Mouse (Mus musculus): ENCODE results near the gene Asah2. TPM values are rescaled to one million over a fixed set of nuclear protein-coding genes. Genes with fewer than 3 reads are reported as not detected.
"Not testable (repeated sequence)": the region's sequence is repeated elsewhere in the genome, so short reads cannot be mapped to it uniquely, and the experiment has no call there.

The Asah2 gene
- polyA plus RNA-seq, 1 experiment from 2014 or later, result 1.0 TPM

GRCm38 (mm10) chr19:32102976-32103300, 5.1 kb downstream of the Asah2 start:
- no peak for DNase-seq (ENCODE audit: low spot score)

DNA sequence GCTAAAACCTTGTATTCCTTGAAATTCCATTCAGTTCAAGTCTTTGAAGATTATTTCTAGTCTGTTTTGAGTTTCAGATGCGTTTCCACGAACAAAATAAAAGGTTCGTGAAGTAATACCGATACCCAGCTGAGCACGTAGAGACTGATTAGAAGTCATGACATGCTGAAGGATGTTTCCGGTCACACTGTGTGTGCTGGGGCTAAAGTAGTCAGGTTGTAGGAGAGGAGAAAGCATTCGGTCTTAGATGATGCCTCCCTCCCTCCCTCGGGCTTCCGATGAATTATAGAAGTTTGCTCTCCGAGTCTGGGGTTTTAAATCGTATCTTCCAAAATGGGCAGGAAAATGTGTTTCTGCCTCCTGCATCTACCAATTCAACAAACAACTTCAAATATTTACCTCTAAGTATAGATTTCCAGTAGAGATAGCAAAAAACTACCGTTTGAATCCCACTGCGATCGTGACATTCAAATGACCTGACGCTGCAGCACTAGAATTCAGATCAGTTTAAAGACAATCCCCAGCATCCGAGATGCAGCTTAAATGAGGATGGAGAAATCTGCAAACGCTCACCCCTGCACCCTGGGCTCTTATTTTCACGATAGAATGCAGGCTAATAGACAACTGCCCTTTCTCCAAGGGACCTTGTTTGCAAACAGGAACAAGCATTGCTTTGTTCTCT, 5.6 kb downstream of the Asah2 start:
- DNase-seq (ENCODE audit: low spot score), result no peak

GRCm38 (mm10) chr19:32098582-32098981, 9.4 kb downstream of the Asah2 start:
- DNase-seq (ENCODE audit: low spot score), result no peak

DNA sequence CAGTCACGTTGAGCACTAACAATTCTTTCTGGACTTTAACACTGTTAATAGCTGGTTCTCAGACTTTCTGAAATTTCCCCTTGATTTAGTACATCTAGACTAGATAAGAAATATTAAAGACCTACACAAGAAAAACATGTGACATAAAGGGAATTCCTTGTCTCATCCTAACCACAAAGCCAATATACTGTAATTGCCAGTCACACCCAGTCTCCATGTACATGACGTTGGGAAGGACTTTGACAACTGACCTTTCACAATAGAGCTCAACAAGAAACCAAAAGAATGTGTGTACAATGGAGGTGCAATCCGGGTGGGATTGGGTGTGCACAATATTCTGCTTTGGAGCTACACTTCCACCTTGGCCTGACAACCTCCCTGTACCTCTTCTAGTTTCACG, 15.7 kb downstream of the Asah2 start:
- no peak for DNase-seq (ENCODE audit: low spot score)

GRCm38 (mm10) chr19:32090804-32091203, 17.2 kb downstream of the Asah2 start:
- no peak for DNase-seq (ENCODE audit: low spot score)

GRCm38 (mm10) chr19:32088570-32088969, 19.4 kb downstream of the Asah2 start:
- no peak for DNase-seq (ENCODE audit: low spot score)

DNA sequence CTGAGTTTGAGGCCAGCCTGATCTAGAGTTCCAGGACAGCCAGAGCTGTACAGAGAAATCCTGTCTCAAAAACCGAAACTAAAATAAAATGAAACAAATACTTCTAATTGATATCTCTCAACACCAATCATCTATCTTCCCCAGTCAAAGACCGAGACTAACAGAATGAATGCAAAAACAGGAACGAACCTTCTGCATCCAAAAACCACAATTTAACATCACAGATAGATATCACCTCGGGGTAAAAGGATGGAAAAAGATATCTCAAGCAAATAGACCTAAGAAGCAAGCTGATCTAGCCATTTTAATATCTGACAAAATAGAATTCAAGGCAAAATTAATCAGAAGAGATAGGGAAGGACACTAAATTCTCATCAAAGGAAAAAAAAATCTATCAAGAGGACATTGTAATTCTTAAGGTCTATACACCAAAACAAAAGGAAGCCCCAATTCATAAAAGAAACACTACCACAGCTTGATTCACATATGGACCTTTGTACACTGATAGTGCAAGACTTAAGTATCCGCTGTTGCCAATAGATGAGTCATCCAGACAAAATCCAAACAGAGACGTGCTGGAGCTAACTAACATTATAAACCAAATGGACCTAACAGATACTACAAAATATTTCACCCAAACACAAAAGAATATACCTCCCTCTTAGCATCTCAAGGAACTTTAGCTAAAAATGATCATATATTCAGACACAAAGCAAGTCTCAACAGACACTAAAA, 20.1 kb downstream of the Asah2 start:
- DNase-seq (ENCODE audit: low spot score), result no peak

- DNase-seq (ENCODE audit: low spot score), result not testable (repeated sequence)
Observed at GRCm38 (mm10) chr19:32084813-32085212, 23.2 kb downstream of the Asah2 start.

DNA sequence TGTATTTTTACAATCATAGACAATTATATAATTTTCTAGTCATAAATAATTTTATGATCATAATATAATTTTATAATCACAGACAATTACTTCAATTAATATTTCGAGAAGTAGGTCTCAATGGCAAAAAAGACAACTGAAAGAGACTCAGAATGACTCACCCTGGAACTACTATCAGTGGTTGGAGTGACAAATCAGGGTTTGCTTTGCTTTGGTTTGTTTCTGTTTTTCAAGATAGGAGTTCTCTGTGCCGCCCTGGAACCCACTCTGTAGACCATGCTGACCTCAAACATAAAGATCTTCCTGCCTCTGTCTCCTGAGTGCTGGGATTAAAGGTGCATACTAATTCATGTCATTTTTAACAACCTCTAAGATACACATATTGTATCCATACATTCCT, 37.7 kb downstream of the Asah2 start:
- no peak for DNase-seq (ENCODE audit: low spot score)

- DNase-seq (ENCODE audit: low spot score), result no peak
Observed at GRCm38 (mm10) chr19:32069598-32069997, 38.4 kb downstream of the Asah2 start.

- DNase-seq (ENCODE audit: low spot score), result no peak
Observed at GRCm38 (mm10) chr19:32067669-32068068, 40.3 kb downstream of the Asah2 start.

DNA sequence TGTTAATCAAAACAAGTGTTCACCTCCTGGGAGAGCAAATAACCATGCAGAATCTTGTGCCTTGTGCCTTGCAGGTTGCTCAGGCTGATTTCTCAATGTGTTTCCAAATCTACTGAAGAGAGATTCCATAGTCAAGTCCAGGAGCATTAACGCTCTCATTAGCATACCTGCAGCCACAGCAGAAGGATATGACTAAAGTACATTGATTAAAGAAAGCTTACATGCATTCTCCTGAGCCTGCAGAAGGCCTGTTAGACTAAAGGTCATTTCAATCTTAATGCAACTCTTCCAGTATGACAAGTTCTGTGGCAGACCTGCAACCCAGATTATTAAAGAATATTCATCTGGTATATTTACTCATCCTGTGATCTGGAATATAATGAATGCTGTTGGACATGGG, 46.7 kb downstream of the Asah2 start:
- DNase-seq (ENCODE audit: low spot score), result no peak

DNA sequence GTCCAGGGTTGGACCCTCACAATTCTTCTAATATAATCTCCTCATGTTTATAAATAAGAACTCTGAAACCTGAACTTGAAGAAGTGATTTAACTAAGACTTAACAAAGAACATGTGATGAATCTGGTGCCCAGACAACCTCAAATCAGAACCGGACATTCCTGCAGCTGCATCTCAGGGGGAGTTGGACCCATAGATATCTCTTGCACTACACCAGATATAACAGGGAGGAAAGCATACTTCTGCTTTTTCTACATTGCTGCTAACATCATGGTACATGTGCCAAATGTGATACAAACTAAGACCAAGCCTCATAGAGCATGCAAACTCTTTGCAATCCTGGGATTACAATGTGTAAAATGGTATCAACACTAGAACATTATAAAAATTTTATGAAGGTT, 51.8 kb downstream of the Asah2 start:
- no peak for DNase-seq (ENCODE audit: low spot score)

GRCm38 (mm10) chr19:32055725-32056124, 52.3 kb downstream of the Asah2 start:
- no peak for DNase-seq (ENCODE audit: low spot score)

DNA sequence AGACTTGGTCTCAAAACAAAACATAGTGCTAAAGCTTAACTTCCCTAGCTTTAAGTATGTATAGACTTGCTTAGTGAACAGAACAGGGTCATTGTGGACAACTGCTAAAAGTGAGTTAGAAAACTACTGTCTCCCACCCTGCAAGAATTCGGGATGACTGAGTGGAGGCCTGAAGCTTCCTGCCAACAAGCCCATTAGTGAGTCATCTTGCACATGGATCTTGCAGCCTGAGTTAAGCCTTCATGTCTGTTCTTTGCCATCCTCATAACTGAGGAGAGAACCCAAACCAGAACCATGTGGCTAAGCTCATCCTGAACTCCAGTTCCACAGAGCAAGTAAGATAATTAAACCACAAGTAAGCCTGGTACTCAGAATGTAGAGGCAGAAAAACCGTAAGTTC, 56.8 kb downstream of the Asah2 start:
- DNase-seq (ENCODE audit: low spot score), result no peak

- DNase-seq (ENCODE audit: low spot score), result no peak
Observed at GRCm38 (mm10) chr19:32032881-32033280, 75.1 kb downstream of the Asah2 start.

GRCm38 (mm10) chr19:32030430-32030829, 77.6 kb downstream of the Asah2 start:
- peak; percentile 70 for DNase-seq (ENCODE audit: low spot score)

GRCm38 (mm10) chr19:32025443-32025842, 82.6 kb downstream of the Asah2 start:
- DNase-seq (ENCODE audit: low spot score), result no peak

DNA sequence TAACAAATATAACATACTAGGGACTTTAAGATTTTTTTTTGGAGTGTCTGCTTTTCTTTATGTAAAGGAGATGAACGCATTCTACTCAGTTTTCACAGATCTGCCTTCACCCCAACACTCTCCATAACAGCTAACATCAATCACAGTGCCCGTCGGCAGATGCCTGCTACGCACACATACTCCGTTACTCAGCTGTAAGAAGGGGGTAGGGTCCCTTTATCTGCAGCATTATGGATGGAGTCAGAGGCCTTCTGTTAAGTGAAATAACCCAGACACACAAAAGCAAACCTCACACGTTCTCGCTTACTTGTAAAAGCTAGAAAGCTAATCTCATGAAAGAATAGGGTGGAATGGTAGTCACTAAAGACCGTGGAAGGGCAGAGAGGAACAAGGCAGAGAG, 88.3 kb downstream of the Asah2 start:
- DNase-seq (ENCODE audit: low spot score), result no peak

- no peak for DNase-seq (ENCODE audit: low spot score)
Observed at GRCm38 (mm10) chr19:32018585-32018984, 89.4 kb downstream of the Asah2 start.

- no peak for DNase-seq (ENCODE audit: low spot score)
Observed at GRCm38 (mm10) chr19:32018053-32018452, 90.0 kb downstream of the Asah2 start.

DNA sequence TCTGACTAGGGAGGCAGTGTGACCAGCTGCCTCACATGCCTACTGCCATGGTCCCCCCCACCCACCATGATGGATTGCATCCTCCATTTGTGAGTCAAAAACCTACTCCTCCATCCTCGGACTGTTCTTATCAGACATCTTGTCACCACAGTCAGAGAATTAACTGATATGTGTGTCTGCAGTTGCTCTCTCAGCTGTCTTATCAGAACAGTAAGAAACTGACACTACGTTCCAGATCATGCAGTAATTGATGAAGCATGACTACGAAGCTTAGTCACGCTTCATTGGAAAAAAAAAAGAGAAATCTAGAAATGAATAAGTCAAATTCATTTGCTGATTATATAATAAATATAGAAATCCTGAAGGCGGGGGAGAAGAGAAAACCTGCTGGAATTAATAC, 105.4 kb downstream of the Asah2 start:
- no peak for DNase-seq (ENCODE audit: low spot score)

DNA sequence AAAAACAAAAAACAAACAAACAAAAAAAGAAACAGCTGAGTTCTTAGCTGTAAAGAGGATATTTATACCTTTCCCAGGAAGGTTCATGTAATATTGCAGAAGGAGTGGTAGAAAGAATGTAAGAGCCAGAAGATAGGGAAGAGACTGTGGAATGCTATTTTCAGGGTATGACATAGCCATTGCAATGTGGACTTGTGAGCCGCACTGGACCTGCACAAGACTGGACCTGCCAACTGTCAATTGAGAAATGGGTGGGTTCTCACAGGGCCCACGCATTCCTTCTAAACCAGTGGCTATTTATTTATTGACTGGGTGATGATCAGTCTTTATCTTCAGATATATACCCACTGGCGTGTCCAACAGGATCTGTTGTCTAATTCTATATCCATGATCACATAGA, 111.1 kb downstream of the Asah2 start:
- no peak for DNase-seq (ENCODE audit: low spot score)

Data from thymus, postnatal 0 days (tissue).